Mouse (Mus musculus) kidney, adult 8-10 months (tissue): ENCODE measurements at regions not wholly inside any gene's neighbourhood (a gene's known extent, or its start where the extent isn't known, plus 50 kb on each side); places are given as distances from the start of the nearest gene placed in this dataset.

ENCODE experiments used
- DNase-seq, 2 experiments: peaks; one replicate each; pipeline ENCODE4 v3.0.0; 2022

GRCm38 (mm10) chr3:132029112-132029511 is 56.0 kb upstream of the Dkk2 start:
- DNase-seq, result no peak

GRCm38 (mm10) chr3:132033078-132033713 is 51.9 kb upstream of the Dkk2 start:
- DNase-seq, result no peak

DNA sequence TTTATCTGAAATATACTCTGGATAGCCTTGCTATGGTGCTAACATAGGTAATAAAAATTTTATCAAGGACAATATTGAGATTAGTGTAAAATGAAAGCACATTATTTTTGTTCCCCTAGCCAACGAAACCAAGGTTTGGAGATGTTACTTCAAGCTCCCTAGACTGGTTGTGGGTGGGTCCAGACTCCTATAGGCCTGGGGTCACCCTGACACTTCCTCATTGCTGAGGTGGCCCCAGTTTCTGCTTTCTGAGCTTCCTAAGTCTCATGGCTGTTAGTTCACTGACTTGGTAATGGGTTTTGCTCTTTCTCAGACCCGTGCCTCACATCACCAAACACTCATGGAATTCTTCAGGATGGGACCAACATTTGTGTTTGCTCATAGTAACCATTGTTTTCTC is 49.9 kb upstream of the Dkk2 start:
- no peak for DNase-seq
